ENCODE assay signal across 31 mouse cellular contexts in genomic region chr10:86782656-86783055, GRCm38 (mm10). TPM values are rescaled to one million over a fixed set of nuclear protein-coding genes. Genes with fewer than 3 reads are reported as not detected.
DNase-seq lines count a peak whose midpoint lies in the region; ATAC-seq and TF ChIP-seq lines count a peak whose summit lies in the region.
"Had no signal": no experiment of that assay in that cellular context is flagged by ENCODE, and none has a peak within 500 bp of the region (broad histone marks: within the 10 kb centered on the region; RNA-seq: fewer than 3 reads in every experiment).

No protein-coding gene starts in this region.

- H3K9ac ChIP-seq in kidney, embryonic 15.5 days, result no peak overlapping the region
- H3K9ac ChIP-seq: embryonic facial prominence, embryonic 12.5 days; limb, embryonic 13.5 days; liver, embryonic 14.5 days; lung, embryonic 14.5 days; neural tube, embryonic 12.5 days had no signal

- WGBS in kidney, embryonic 15.5 days, result 70% methylated on average over 5 of the region's 5 CpGs

- no peak overlapping the region for H3K4me2 ChIP-seq in kidney, embryonic 15.5 days
- H3K4me2 ChIP-seq: embryonic facial prominence, embryonic 12.5 days; limb, embryonic 13.5 days; lung, embryonic 14.5 days; neural tube, embryonic 12.5 days had no signal

- H3K4me1 ChIP-seq in kidney, embryonic 15.5 days, result peaks cover 36% of the 10 kb centered on the region
- peaks cover 11% of the 10 kb centered on the region for H3K4me1 ChIP-seq in testis, adult 2 months (ENCODE audit: control insufficient read depth, insufficient read depth, low read length)

- H3K4me3 ChIP-seq in gastrocnemius, adult 2 months, result no peak overlapping the region
- no peak overlapping the region for H3K4me3 ChIP-seq in kidney, embryonic 15.5 days (replicated peaks)
- no peak overlapping the region for H3K4me3 ChIP-seq in testis, adult 2 months (ENCODE audit: control insufficient read depth, low read depth, low read length)
- H3K4me3 ChIP-seq: embryonic facial prominence, embryonic 12.5 days; heart, adult 2 months; limb, embryonic 13.5 days; neural tube, embryonic 12.5 days had no signal

- no peaks in the 10 kb centered on the region for H3K36me3 ChIP-seq in kidney, embryonic 15.5 days
- H3K36me3 ChIP-seq in testis, adult 2 months (ENCODE audit: control insufficient read depth, insufficient read depth, low read length), result no peaks in the 10 kb centered on the region
- H3K36me3 ChIP-seq: embryonic facial prominence, embryonic 12.5 days; limb, embryonic 13.5 days; neural tube, embryonic 12.5 days had no signal

- no peaks in the 10 kb centered on the region for H3K27me3 ChIP-seq in kidney, embryonic 15.5 days
- H3K27me3 ChIP-seq in testis, adult 2 months (ENCODE audit: control insufficient read depth, insufficient read depth, low read length), result no peaks in the 10 kb centered on the region

- no peak for TF ChIP-seq POLR2A in testis, adult 2 months (IDR thresholded peaks at IDR 0.05; ENCODE audit: control insufficient read depth, low read depth, low read length)

- no peak for DNase-seq in gastrocnemius, adult 2 months
- DNase-seq in gastrocnemius, postnatal 25 days, result no peak
- no peak for DNase-seq in kidney, adult 11 months
- no peak for DNase-seq in testis, postnatal 10 days (ENCODE audit: low spot score)
- DNase-seq in thymus, postnatal 25 days, result no peak
- DNase-seq: adrenal gland, adult 8-10 months; cerebellum, adult 18-20 months; cerebellum, postnatal 14 days; gastrocnemius, postnatal 10 days; heart, adult 2 months; heart, postnatal 10 days; kidney, adult 18-20 months; layer of hippocampus, adult 9-11 months; retina, postnatal 1 day; right cerebral cortex, postnatal 25 days; spleen, adult 18-20 months; thymus, adult 2 months had no signal

- ATAC-seq in kidney, embryonic 15.5 days (replicated peaks; ENCODE audit: low FRiP score), result no peak
- ATAC-seq: hindbrain, postnatal 0 days had no signal

- no peak for TF ChIP-seq CTCF in gastrocnemius, adult 2 months (IDR thresholded peaks at IDR 0.05)
- no peak for TF ChIP-seq CTCF in testis, adult 2 months (IDR thresholded peaks at IDR 0.05; ENCODE audit: control insufficient read depth, insufficient read depth, insufficient replicate concordance, low read depth, low read length)

- intact Hi-C loops in gastrocnemius, adult 2 months (cut with DNase I), result loop anchor here (5.0 kb wide), 1 partner anchor 35 kb away; no protein-coding TSS in a partner anchor

- peak overlapping the region; percentile 69 for H3K27ac ChIP-seq in gastrocnemius, adult 2 months
- peak overlapping the region; percentile 27; the same call in 1 of the 2 replicates for H3K27ac ChIP-seq in kidney, embryonic 15.5 days
- peak overlapping the region; percentile 15; the same call in 1 of the 2 replicates for H3K27ac ChIP-seq in testis, adult 2 months (ENCODE audit: control insufficient read depth, insufficient read depth, low read depth, low read length)
- H3K27ac ChIP-seq: embryonic facial prominence, embryonic 12.5 days; heart, adult 2 months; hindbrain, postnatal 0 days; kidney, postnatal 0 days; limb, embryonic 13.5 days; liver, embryonic 14.5 days; neural tube, embryonic 12.5 days had no signal

- no peaks in the 10 kb centered on the region for H3K9me3 ChIP-seq in kidney, embryonic 15.5 days (replicated peaks)
- H3K9me3 ChIP-seq: embryonic facial prominence, embryonic 12.5 days; limb, embryonic 13.5 days; neural tube, embryonic 12.5 days had no signal

RNA-seq across cellular contexts. Expression of gene Nt5dc3, which starts 3.9 kb away (rescaled TPM):
- total RNA-seq in gastrocnemius, adult 2 months (2021), result 10 to 100 TPM; 36.1 to 77.7 TPM
- total RNA-seq in gastrocnemius, postnatal 25 days (2021), result 10 to 100 TPM; 30.0 to 38.2 TPM
- 1.2 and 1.4 TPM in 2 replicates for polyA plus RNA-seq in kidney, embryonic 15.5 days (2015; fragmentation: Nextera tagmentation; extraction: Ambion mirVana)
- polyA plus RNA-seq in testis, adult 2 months (2012; rRNA removed), result 7.0 and 7.7 TPM in 2 replicates

RNA-seq across cellular contexts. Expression of gene Gm49358, which starts 18.9 kb away (rescaled TPM):
- total RNA-seq in gastrocnemius, adult 2 months (2021), result 10 to 100 TPM; 16.7 to 32.1 TPM
- total RNA-seq in gastrocnemius, postnatal 25 days (2021), result 10 to 100 TPM; 12.4 to 14.0 TPM
- not detected in 2 replicates for polyA plus RNA-seq in kidney, embryonic 15.5 days (2015; fragmentation: Nextera tagmentation; extraction: Ambion mirVana)
- not detected in 2 replicates for polyA plus RNA-seq in testis, adult 2 months (2012; rRNA removed)
- total RNA-seq: megakaryocyte-erythroid progenitor cell, adult 5-6 weeks had no signal
- polyA plus RNA-seq: C2C12; embryonic facial prominence, embryonic 12.5 days; heart, adult 2 months; hindbrain, embryonic 11.5 days; hindbrain, postnatal 0 days; kidney, postnatal 0 days; large intestine, adult 2 months; liver, embryonic 14.5 days; lung, embryonic 14.5 days; neural tube, embryonic 12.5 days; thymus, adult 2 months; urinary bladder, adult 2 months had no signal

Comparison
In these comparisons a context has a peak if more than half of its experiments do, and no peak if none do; other contexts are left out.
1. H3K27ac ChIP-seq: peak in every context shown above with its lines; median percentile 69 in gastrocnemius, adult 2 months; 27 in kidney, embryonic 15.5 days; 15 in testis, adult 2 months.